Mouse (Mus musculus) heart, postnatal 0 days (tissue): ENCODE data around the gene 9330182O14Rik. TPM values are rescaled to one million over a fixed set of nuclear protein-coding genes. Genes with fewer than 3 reads are reported as not detected.

ENCODE experiments used
- ATAC-seq: fragments of 200-750 bp; cut with Nextera tagmentation; 2 replicates; pipeline ENCODE4 v1.8.0; 2017; ENCODE audit warnings: low read depth, moderate number of reproducible peaks, moderate library complexity; ENCODE audit not compliant: insufficient read depth
- DNase-seq: peaks from one replicate; pipeline ENCODE4 v3.0.0-alpha.2; 2016; ENCODE audit warnings: low spot score
- H3K27ac ChIP-seq: fragments of 300-500 bp; sonication (generic); 2 replicates; pipeline ENCODE4 v1.5.1; 2014; ENCODE audit warnings: low read depth, mild to moderate bottlenecking
- H3K27me3 ChIP-seq: fragments of 300-500 bp; sonication (generic); 2 replicates; pipeline ENCODE4 v1.6.1; 2014; ENCODE audit warnings: low read length, mixed read lengths; ENCODE audit not compliant: control insufficient read depth, insufficient read depth
- H3K36me3 ChIP-seq: fragments of 300-500 bp; sonication (generic); replicated peaks from 2 replicates; pipeline ENCODE4 v1.6.1; 2014; ENCODE audit warnings: low read length, mixed read lengths; ENCODE audit not compliant: control insufficient read depth, insufficient read depth
- H3K4me1 ChIP-seq: fragments of 300-500 bp; sonication (generic); 2 replicates; pipeline ENCODE4 v1.6.1; 2014; ENCODE audit warnings: antibody characterized with exemption; ENCODE audit not compliant: control insufficient read depth, insufficient read depth
- H3K4me2 ChIP-seq: fragments of 300-500 bp; sonication (generic); 2 replicates; pipeline ENCODE4 v1.6.1; 2014; ENCODE audit warnings: low read depth, mild to moderate bottlenecking, low read length, moderate library complexity
- H3K4me3 ChIP-seq: fragments of 300-500 bp; sonication (generic); 2 replicates; pipeline ENCODE4 v1.5.1; 2014; ENCODE audit warnings: low read depth, low read length
- H3K9ac ChIP-seq: fragments of 300-500 bp; sonication (generic); replicated peaks from 2 replicates; pipeline ENCODE4 v1.6.1; 2014; ENCODE audit warnings: low read depth, low read length, mixed read lengths
- H3K9me3 ChIP-seq: fragments of 300-500 bp; sonication (generic); replicated peaks from 2 replicates; pipeline ENCODE4 v1.6.1; 2016; ENCODE audit warnings: low read length; ENCODE audit not compliant: control insufficient read depth
- CTCF ChIP-seq: IDR thresholded peaks from 2 replicates; pipeline ENCODE4 v1.5.1; 2016; ENCODE audit warnings: antibody characterized with exemption, control low read depth, low read depth
- EP300 ChIP-seq: IDR thresholded peaks from 2 replicates; pipeline ENCODE4 v1.6.1; 2016; ENCODE audit warnings: antibody characterized with exemption, low read depth
- WGBS: fragments of 180-500 bp; shearing (Covaris S2); extraction: QIAGEN DNeasy Blood & Tissue Kit; methylation state at CpG from one replicate; pipeline ENCODE4 v1.1.7; 2014; 5-methylcytosine and 5-hydroxymethylcytosine counted together
- polyA plus RNA-seq: library from polyadenylated mRNA; unstranded; fragments of >200 nt; fragmentation: Nextera tagmentation; extraction: Ambion mirVana; gene quantifications from 2 replicates; pipeline ENCODE4 v1.2.1, GENCODE M21; 2015
- total RNA-seq: library from RNA; depleted of rRNA; stranded (reverse); fragments of >200 nt; gene quantifications from 2 replicates; pipeline ENCODE4 v1.2.3, GENCODE M21; 2014; ENCODE audit warnings: low replicate concordance; rRNA removed

The 9330182O14Rik gene
- total RNA-seq (not detected in 2 replicates), polyA plus RNA-seq (not detected in 2 replicates)

- Histone ChIP-seq H3K9ac (no peak within 1 kb of the TSS), H3K36me3 (no peaks in the 10 kb centered on the region), H3K27ac (no peak within 1 kb of the TSS), H3K4me3 (no peak within 1 kb of the TSS), H3K4me2 (no peak within 1 kb of the TSS), H3K9me3 (no peaks in the 10 kb centered on the region), H3K27me3 (no peaks in the 10 kb centered on the region), H3K4me1 (no peaks in the 10 kb centered on the region)
- TF ChIP-seq CTCF (no peak), EP300 (no peak)
- 50% methylated on average over 10 of the region's 10 CpGs for WGBS
- no peak for ATAC-seq
- DNase-seq: no peak
Measured at GRCm38 (mm10) chr15:40134152-40134792, at the start of gene 9330182O14Rik. Gene 9330182O14Rik, plus strand, starts transcription at chr15:40134365.

- Histone ChIP-seq H3K4me2 (no peak overlapping the region), H3K9me3 (no peaks in the 10 kb centered on the region), H3K27ac (no peak overlapping the region), H3K9ac (no peak overlapping the region), H3K4me3 (no peak overlapping the region), H3K4me1 (no peaks in the 10 kb centered on the region), H3K36me3 (no peaks in the 10 kb centered on the region), H3K27me3 (no peaks in the 10 kb centered on the region)
- DNase-seq (no peak), ATAC-seq (no peak)
- TF ChIP-seq EP300 (no peak), CTCF (no peak)
- WGBS: 73% methylated on average over 2 of the region's 2 CpGs
Measured at GRCm38 (mm10) chr15:40103304-40103703, 30.9 kb upstream of the 9330182O14Rik start.

GRCm38 (mm10) chr15:40105712-40106111 is 28.5 kb upstream of the 9330182O14Rik start:
- H3K9me3 ChIP-seq: no peaks in the 10 kb centered on the region
- no peaks in the 10 kb centered on the region for H3K36me3 ChIP-seq
- H3K9ac ChIP-seq: no peak overlapping the region
- DNase-seq (no peak), ATAC-seq (no peak)
- H3K27me3 ChIP-seq: no peaks in the 10 kb centered on the region
- 68% methylated on average over 4 of the region's 4 CpGs for WGBS
- H3K27ac ChIP-seq: no peak overlapping the region
- no peak overlapping the region for H3K4me2 ChIP-seq
- no peak for TF ChIP-seq CTCF
- no peak for TF ChIP-seq EP300
- no peak overlapping the region for H3K4me3 ChIP-seq
- H3K4me1 ChIP-seq: no peaks in the 10 kb centered on the region

- Histone ChIP-seq H3K27ac (no peak overlapping the region), H3K36me3 (no peaks in the 10 kb centered on the region), H3K4me2 (peak overlapping the region; percentile 49), H3K4me3 (no peak overlapping the region), H3K9me3 (no peaks in the 10 kb centered on the region), H3K27me3 (no peaks in the 10 kb centered on the region), H3K4me1 (no peaks in the 10 kb centered on the region), H3K9ac (no peak overlapping the region)
- ATAC-seq (no peak), DNase-seq (no peak)
- TF ChIP-seq EP300 (no peak), CTCF (no peak)
- WGBS: 30% methylated on average over 16 of the region's 18 CpGs
Measured at GRCm38 (mm10) chr15:40113888-40114576, 20.1 kb upstream of the 9330182O14Rik start.

GRCm38 (mm10) chr15:40114600-40115271 is 19.4 kb upstream of the 9330182O14Rik start:
- no peak for ATAC-seq
- no peak overlapping the region for H3K9ac ChIP-seq
- 48% methylated on average over 22 of the region's 22 CpGs for WGBS

More at GRCm38 (mm10) chr15:40114600-40115271, 19.4 kb upstream of the 9330182O14Rik start:
- H3K4me2 ChIP-seq: peak overlapping the region; percentile 49
- no peaks in the 10 kb centered on the region for H3K9me3 ChIP-seq
- H3K27me3 ChIP-seq: no peaks in the 10 kb centered on the region
- no peak overlapping the region for H3K27ac ChIP-seq
- TF ChIP-seq CTCF (no peak), EP300 (no peak)
- DNase-seq: no peak
- no peaks in the 10 kb centered on the region for H3K36me3 ChIP-seq
- peak overlapping the region; percentile 2; the same call in 1 of the 2 replicates for H3K4me3 ChIP-seq
- H3K4me1 ChIP-seq: no peaks in the 10 kb centered on the region
